Mouse (Mus musculus): ENCODE data around the gene Zfp541. TPM values are rescaled to one million over a fixed set of nuclear protein-coding genes. Genes with fewer than 3 reads are reported as not detected.

Zfp541 gene
- polyA plus RNA-seq, 1 experiment from 2014 or later: 0.01 TPM

DNA sequence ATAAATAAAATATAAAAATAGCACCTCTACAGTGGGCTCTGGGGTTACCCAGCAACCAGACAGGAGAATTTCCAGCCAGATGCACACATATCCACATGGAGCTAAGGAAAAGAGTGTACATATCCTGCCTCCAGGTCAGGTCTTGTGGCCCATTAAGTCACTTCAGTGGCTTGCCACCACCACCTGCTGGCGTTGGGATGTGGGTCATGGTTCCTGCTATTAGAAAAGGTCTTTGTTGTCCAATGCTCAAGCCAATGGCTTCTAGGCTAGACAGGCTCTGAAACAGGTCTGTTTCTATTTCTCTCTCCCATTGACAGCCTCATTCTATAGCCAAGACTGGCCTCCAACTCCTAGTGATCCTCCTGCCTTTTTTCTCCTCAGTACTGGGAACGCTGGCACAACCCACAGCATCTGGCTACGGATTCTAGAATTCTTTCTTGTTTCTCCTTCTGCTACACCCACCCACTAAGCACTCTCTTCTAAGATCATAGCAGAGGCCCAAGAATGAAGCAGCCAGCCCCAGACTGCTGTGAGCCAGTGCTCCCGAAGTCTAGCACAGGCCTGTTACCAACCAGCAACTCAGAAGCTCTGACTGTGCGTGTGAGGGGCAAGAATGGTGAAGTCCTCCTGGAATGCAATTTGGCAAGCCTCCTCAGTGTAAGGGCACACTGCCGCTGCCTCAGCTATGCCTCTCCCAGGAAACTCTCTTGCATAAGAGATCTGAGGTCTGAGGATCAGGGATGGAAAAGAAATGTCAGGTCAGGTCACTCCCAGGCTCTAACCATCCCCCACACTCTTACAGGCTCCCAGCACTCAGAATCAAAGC is 33.3 kb upstream of the Zfp541 start:
- peak; percentile 78 for ATAC-seq
- in situ Hi-C loops (cut with MboI; ENCODE audit: low pct_unique_long_range_greater_than_20kb): no loop called here
- no peak for DNase-seq (ENCODE audit: low read depth, low spot score)
- ChIA-PET CTCF (interaction anchor here (0.9 to 1.0 kb wide), 2 partner anchors 47 to 52 kb away, joined by 3 read pairs; no protein-coding TSS in a partner anchor), POLR2A (no interaction called here)
- no peaks in the 10 kb centered on the region for H3K27me3 ChIP-seq
- TF ChIP-seq CTCF (IDR thresholded peaks at IDR 0.05): no peak

DNA sequence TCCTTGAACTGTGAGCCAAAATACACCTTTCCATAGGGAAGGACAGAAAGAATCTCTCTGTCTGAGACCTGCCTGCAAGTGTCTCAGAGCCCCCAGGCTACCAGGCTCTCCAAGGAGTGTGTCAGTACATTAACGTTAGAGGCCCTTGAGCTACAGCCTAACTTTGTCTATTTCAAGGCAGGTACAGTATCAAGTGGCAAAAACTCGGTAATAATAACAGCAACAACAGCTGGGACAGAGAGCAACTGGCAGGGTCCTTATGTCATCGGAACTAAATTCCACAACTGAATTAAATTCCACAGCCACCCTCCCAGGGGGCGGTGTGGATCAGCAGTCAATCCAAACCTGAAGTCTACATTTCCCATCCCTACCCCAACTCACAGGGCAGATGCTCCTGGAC is 30.5 kb upstream of the Zfp541 start:
- POLR2A ChIA-PET: no interaction called here
- DNase-seq (ENCODE audit: low read depth, low spot score) (no peak), ATAC-seq (no peak)
- TF ChIP-seq CTCF (IDR thresholded peaks at IDR 0.05): no peak
- no peaks in the 10 kb centered on the region for H3K27me3 ChIP-seq
- in situ Hi-C loops (cut with MboI; ENCODE audit: low pct_unique_long_range_greater_than_20kb): no loop called here
- CTCF ChIA-PET: interaction anchor here (0.9 to 2.3 kb wide), 3 partner anchors 11 to 21 kb away, joined by 3 to 9 read pairs (median 4); no protein-coding TSS in a partner anchor

DNA sequence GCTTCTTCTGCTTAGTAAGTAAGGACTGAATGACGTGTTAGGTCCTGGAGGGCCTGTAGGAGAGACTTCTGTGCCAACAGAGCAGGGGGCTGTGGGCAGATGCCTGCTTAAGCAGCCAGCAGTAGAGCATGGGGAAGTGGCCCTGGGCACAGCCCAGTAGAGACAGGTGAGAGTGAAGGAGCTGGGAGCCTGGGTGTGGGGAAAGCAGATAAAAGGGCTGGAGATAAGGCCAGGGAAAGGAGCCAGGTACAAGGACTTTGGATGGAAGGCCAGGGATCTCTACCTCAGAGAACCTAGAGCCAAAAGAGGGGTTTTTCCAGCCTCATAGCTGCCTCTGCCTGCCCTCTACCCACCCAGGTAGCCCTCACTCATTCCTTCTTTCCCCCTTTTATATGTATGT is 28.6 kb upstream of the Zfp541 start:
- POLR2A ChIA-PET: interaction anchor here (0.8 to 1.0 kb wide), 2 partner anchors 14 kb away, joined by 3 read pairs; no protein-coding TSS in a partner anchor

DNA sequence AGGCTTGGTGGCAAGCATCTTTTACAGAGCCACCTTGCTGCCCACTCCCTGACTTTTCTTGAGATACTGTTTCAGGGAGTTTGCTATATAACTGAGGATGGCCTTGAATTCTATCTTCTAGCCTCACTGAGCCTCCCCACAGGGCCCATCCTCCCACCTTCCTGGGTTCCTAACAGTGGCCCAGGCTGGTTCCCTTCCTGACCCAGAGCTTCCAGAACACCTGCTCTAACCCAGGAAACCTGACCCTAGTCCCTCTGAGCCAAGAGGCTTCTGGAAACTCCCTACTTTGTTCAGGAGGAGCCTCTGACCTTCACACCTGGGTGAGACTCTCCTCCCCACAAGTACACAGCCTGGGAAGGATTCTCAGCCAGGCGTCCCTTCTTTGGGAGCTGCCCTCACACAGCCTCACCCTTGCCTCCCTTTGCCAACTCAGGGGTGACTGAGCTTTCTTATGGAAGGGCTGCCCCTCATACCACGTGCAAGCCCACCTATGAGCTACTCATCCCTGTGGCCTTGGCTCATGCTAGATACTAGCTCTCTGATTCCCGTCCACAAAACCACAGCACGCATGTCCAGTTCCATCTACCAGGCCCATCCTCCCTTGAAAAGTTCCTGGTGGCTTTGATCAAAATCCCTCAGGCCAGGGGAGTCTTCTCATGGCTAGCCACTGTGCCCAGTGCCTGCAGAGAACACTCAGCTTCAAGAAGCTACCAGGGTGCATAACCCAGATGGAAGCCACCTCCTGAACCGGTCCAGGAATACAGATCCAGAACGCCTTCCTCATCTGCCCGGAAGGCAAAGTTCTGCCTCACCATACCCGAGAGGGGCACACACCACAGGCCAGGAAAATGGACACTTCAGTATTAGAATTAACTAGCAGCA is 27.8 kb upstream of the Zfp541 start:
- no peaks in the 10 kb centered on the region for H3K27me3 ChIP-seq
- in situ Hi-C loops (cut with MboI; ENCODE audit: low pct_unique_long_range_greater_than_20kb): no loop called here
- ChIA-PET POLR2A (interaction anchor here (1.0 kb wide), 1 partner anchor 13 kb away, joined by 3 read pairs; no protein-coding TSS in a partner anchor), CTCF (interaction anchor here (1.0 kb wide), 1 partner anchor 30 kb away, joined by 3 read pairs; no protein-coding TSS in a partner anchor)
- no peak for TF ChIP-seq CTCF (IDR thresholded peaks at IDR 0.05)
- ATAC-seq: no peak
- DNase-seq (ENCODE audit: low read depth, low spot score): no peak

More for the DNA sequence above, 28.6 kb upstream of the Zfp541 start:
- H3K27me3 ChIP-seq: no peaks in the 10 kb centered on the region
- DNase-seq (ENCODE audit: low read depth, low spot score) (no peak), ATAC-seq (no peak)
- in situ Hi-C loops (cut with MboI; ENCODE audit: low pct_unique_long_range_greater_than_20kb): no loop called here
- TF ChIP-seq CTCF (IDR thresholded peaks at IDR 0.05): no peak
- CTCF ChIA-PET: interaction anchor here (1.0 kb wide), 1 partner anchor 29 kb away, joined by 3 read pairs; no protein-coding TSS in a partner anchor

DNA sequence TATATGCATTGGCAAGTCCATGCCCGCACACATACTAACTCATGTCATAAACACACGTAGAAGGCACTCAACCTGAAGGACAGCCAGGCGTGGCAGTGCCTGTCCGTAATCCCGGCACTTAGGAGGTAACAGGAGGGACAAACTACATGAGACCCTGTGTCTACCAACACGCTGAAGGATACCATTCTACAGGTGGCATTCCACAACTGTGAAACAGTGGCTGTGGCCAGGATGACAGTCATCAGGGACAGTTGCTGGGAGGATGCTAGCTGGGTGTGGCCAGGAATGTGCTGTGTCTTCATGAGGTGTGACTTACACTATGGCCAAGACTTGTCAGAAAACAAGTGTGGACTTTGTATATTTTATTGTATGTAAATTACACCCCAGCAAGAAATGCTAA is 24.6 kb upstream of the Zfp541 start:
- H3K27me3 ChIP-seq: no peaks in the 10 kb centered on the region
- in situ Hi-C loops (cut with MboI; ENCODE audit: low pct_unique_long_range_greater_than_20kb): no loop called here
- ATAC-seq (no peak), DNase-seq (ENCODE audit: low read depth, low spot score) (no peak)
- ChIA-PET CTCF (no interaction called here), POLR2A (no interaction called here)
- no peak for TF ChIP-seq CTCF (IDR thresholded peaks at IDR 0.05)

DNA sequence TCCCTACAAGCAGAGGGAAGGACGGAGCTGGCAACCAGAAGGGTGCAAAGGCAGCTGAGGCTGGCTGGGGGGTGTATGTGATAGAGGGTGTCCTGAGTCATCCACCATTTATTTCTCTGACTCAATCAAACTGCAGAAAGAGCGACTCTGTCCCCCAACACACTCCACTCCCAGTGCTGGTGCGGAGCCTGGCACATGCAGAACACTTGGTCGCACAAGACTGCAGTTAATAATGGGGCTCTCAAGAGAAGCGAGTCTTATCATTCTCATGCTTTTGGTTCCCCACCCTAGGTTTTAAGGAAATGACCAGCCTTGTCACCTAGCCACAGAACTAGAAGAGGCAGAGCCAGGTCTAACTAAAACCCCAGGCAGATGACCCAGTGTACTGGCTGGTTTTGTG is 22.3 kb upstream of the Zfp541 start:
- in situ Hi-C loops (cut with MboI; ENCODE audit: low pct_unique_long_range_greater_than_20kb): no loop called here
- no peak for ATAC-seq
- POLR2A ChIA-PET: no interaction called here
- CTCF ChIA-PET: interaction anchor here (1.5 kb wide), 1 partner anchor 43 kb away, joined by 5 read pairs; no protein-coding TSS in a partner anchor
- no peaks in the 10 kb centered on the region for H3K27me3 ChIP-seq
- TF ChIP-seq CTCF (IDR thresholded peaks at IDR 0.05): no peak
- DNase-seq (ENCODE audit: low read depth, low spot score): no peak

DNA sequence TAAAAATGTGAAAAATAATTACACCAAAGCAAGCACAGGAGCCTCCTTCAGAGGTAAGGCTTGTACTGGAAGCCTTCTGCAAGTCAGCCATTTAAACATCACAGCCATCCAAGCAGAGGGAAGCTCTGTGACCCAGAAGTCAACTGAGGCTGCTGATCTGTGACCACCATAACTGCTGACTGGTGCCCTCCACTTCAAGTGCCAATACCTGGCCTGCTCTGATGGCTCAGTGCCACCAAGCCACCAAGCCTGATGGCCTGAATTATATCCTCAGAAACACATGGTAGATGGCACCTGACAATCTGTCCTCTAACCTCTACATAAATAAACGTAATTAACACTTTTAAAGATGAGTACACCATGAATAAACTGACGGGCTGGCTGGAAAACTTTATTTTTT is 20.4 kb upstream of the Zfp541 start:
- CTCF ChIA-PET: interaction anchor here (2.0 kb wide), 1 partner anchor 10 kb away, joined by 7 read pairs; no protein-coding TSS in a partner anchor
- no peak for ATAC-seq
- DNase-seq (ENCODE audit: low read depth, low spot score): no peak
- POLR2A ChIA-PET: no interaction called here
- in situ Hi-C loops (cut with MboI; ENCODE audit: low pct_unique_long_range_greater_than_20kb): no loop called here
- no peaks in the 10 kb centered on the region for H3K27me3 ChIP-seq
- no peak for TF ChIP-seq CTCF (IDR thresholded peaks at IDR 0.05)

DNA sequence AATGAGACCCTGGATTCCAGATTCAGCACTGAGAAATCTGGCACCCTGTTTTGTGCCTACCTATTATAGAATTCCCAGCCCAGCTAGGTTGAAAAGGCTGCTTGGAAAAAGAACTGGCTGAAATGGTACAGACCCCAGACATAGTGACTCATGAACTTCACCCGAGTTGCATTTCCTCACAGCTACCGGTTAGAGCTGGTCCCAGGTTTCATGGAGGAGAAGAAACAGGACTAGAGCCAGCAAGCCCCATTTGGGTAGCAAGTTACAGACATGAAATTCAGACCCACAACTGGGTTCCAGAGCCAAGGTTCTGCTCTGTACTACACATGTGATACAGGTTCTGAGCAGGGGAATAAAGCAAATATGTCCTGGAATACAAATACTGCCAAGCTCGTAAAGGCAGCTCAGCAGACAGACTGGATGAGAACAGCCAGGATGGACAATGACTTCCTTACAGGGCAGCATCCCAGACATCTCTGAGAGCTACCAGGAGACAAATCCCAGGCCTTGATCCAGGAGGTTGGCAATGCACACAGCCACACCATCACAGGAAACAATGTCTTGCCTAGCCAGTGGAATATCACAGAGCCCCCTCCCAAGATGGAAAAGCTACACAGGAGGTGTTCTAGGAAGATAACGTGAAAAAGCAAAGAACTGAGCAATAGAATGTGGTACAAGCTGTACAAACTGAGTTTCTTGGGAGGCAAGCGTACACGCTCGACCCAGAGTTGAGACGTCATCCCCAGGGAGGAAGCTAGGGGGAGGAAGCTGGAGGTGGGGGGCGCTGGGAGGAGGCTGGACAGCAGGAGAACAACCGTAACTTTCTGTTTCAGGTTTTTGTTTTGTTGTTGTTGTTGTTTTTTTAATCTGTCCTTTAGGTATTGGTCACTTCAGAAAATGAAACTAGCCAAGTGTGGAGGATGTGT is 18.5 kb upstream of the Zfp541 start:
- no peak for TF ChIP-seq CTCF (IDR thresholded peaks at IDR 0.05)
- ChIA-PET CTCF (interaction anchor here (1.0 to 2.0 kb wide), 6 partner anchors 9 to 68 kb away, joined by 3 to 7 read pairs (median 4); no protein-coding TSS in a partner anchor), POLR2A (no interaction called here)
- no peak for DNase-seq (ENCODE audit: low read depth, low spot score)
- in situ Hi-C loops (cut with MboI; ENCODE audit: low pct_unique_long_range_greater_than_20kb): no loop called here
- no peak for ATAC-seq
- no peaks in the 10 kb centered on the region for H3K27me3 ChIP-seq

DNA sequence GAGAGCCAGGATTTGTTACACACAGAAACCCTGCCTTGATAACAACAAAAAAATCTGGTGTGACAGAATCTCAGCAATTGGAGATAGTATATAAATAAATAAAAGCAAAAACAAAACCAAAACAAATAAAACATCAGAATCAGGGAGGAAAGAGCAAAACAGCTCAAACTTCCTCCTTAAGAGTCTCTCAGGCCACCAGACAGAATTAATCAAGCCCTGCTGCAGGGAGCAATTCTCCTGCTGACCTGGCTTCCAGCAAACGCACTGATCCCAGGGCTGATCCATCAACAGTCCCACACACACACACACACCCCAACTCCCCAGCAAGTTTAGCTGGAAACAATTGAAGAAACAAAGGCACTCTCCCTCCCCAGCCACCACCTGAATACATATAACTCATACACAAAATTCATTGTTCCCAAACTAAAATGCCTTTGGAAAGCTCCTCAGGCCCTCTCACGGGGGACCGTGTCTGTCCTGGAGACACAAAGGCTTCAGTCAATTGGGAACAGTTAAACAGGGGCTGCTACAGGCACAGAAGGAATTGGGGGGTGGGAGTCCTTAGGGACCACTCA is 17.7 kb upstream of the Zfp541 start:
- no peak for ATAC-seq
- DNase-seq (ENCODE audit: low read depth, low spot score): no peak
- TF ChIP-seq CTCF (IDR thresholded peaks at IDR 0.05): no peak
- CTCF ChIA-PET: interaction anchor here (1.0 to 2.5 kb wide), 5 partner anchors 9 to 62 kb away, joined by 3 to 8 read pairs (median 4); no protein-coding TSS in a partner anchor
- no peaks in the 10 kb centered on the region for H3K27me3 ChIP-seq
- POLR2A ChIA-PET: interaction anchor here (0.7 to 1.2 kb wide), 3 partner anchors 9 to 53 kb away, joined by 6 to 9 read pairs (median 6); no protein-coding TSS in a partner anchor
- in situ Hi-C loops (cut with MboI; ENCODE audit: low pct_unique_long_range_greater_than_20kb): no loop called here

All from Patski (cell line).